Comparison of ENCODE assay signal across 29 mouse cellular contexts in the genomic region with DNA sequence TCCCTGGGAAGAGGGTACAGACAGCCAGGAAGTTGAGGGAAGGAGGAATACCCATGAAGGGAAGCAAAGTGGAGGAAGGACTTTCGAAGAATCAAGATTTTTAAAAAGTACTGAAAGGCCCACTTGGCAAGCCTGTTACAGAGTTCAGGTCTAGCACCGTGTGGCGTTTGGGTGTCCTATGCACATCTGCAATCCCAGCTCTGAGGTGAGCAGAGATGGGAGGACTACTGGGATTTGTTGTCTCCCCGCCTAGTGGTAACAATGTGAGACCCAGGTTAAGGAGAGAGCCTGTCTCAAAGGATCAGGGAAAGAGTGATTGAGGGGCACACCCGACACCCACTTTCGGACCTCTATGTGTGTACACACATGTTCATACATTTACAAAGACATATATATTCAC.
"Had no signal": no experiment of that assay in that cellular context is flagged by ENCODE, and none has a peak within 500 bp of the region (broad histone marks: within the 10 kb centered on the region; RNA-seq: fewer than 3 reads in every experiment).

No protein-coding gene starts in this region.

- H3K4me1 ChIP-seq: heart, embryonic 12.5 days; heart, embryonic 13.5 days; heart, embryonic 15.5 days; hindbrain, embryonic 10.5 days; hindbrain, embryonic 12.5 days; hindbrain, embryonic 13.5 days; hindbrain, embryonic 15.5 days; intestine, embryonic 15.5 days; kidney, embryonic 15.5 days had no signal

- H3K36me3 ChIP-seq: heart, embryonic 12.5 days; heart, embryonic 13.5 days; heart, embryonic 15.5 days; hindbrain, embryonic 10.5 days; intestine, embryonic 15.5 days; kidney, embryonic 15.5 days had no signal

- H3K4me3 ChIP-seq: heart, embryonic 12.5 days; heart, embryonic 13.5 days; heart, embryonic 15.5 days; hindbrain, embryonic 10.5 days; hindbrain, embryonic 12.5 days; hindbrain, embryonic 13.5 days; hindbrain, embryonic 15.5 days; intestine, embryonic 15.5 days; kidney, embryonic 15.5 days; layer of hippocampus, adult 2 months; left cerebral cortex, adult 2 months had no signal

- H3K9me3 ChIP-seq: heart, embryonic 12.5 days; heart, embryonic 13.5 days; heart, embryonic 15.5 days; hindbrain, embryonic 10.5 days; hindbrain, embryonic 12.5 days; hindbrain, embryonic 13.5 days; hindbrain, embryonic 15.5 days; intestine, embryonic 15.5 days; kidney, embryonic 15.5 days had no signal

- DNase-seq: heart, postnatal 14 days; heart, postnatal 36 days; heart, postnatal 4 days; kidney, adult 11 months; kidney, adult 18-20 months; kidney, adult 2 months; kidney, adult 8-10 months; kidney, adult 9 months; kidney, postnatal 10 days; kidney, postnatal 14 days; kidney, postnatal 25 days; kidney, postnatal 36 days; kidney, postnatal 4 days; layer of hippocampus, adult 9-11 months; layer of hippocampus, postnatal 36 days had no signal

- H3K27ac ChIP-seq: heart, embryonic 13.5 days; heart, embryonic 15.5 days; hindbrain, embryonic 10.5 days; hindbrain, embryonic 12.5 days; hindbrain, embryonic 13.5 days; hindbrain, embryonic 14.5 days; hindbrain, embryonic 15.5 days; hindbrain, postnatal 0 days; intestine, embryonic 15.5 days; kidney, embryonic 15.5 days; kidney, postnatal 0 days; layer of hippocampus, adult 2 months; left cerebral cortex, adult 2 months had no signal

- H3K27me3 ChIP-seq: heart, embryonic 12.5 days; heart, embryonic 13.5 days; heart, embryonic 15.5 days; hindbrain, embryonic 12.5 days; hindbrain, embryonic 13.5 days; hindbrain, embryonic 15.5 days; intestine, embryonic 15.5 days; kidney, embryonic 15.5 days had no signal
